Mouse (Mus musculus) central nervous system, embryonic 18 days (tissue): Measurements from ENCODE around the gene Cacybp. TPM values are rescaled to one million over a fixed set of nuclear protein-coding genes. Genes with fewer than 3 reads are reported as not detected.

Experiments
- polyA plus RNA-seq: library from polyadenylated mRNA; depleted of rRNA; stranded (reverse); fragments of >200 nt; gene quantifications from 2 replicates; pipeline ENCODE4 v1.2.3, GENCODE M21; 2012; rRNA removed

The Cacybp gene
- 91.8 and 101 TPM in 2 replicates for polyA plus RNA-seq

DNA sequence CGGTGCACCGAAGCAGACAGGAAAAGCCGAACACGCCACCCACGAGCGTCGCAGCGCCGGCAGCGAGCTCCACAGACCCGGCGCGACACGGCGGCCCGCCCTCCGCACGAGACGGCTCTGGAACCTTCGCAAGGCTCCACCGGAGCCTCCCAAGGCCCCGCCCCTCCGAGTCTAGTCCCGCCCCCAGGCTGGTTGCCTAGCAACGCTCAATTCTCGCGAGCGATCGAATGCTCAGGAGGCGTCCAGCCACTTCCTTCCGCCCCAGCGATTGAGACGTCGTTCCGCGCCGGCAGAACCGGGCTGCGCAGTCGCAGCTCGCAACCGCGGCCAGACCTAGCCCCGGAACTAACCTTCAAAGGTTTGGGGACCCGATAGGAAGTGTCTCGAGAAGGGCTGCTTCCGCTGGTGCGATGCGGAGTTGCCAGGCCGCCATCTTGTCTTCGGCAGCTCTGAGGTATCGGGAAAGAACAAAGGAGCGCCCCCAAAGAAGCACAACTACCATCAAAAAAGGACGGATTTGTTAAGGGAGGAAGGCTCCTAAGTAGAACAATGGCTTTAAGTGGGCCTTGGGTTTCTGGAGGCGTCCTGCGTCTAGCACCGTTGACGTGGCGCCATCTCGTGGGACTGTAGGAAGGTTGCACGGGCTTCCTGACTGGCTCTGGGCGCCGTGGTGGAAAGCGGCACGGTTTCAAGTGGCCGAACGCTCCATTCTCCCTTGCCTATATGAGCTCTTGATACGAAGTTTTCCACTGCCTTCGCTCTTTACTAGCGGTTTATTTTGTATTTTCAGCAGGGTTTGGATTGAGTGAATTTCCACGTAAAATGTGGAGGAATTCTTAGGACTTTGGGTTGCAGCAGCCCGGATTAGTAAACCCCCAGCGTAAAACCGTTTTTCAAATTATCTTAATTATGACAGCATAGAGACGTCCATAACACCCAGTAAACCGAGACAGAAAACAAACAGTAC is at the start of gene Cacybp:
Gene Cacybp, minus strand, starts transcription at position 173 of the 967 bp plus-strand sequence.

DNA sequence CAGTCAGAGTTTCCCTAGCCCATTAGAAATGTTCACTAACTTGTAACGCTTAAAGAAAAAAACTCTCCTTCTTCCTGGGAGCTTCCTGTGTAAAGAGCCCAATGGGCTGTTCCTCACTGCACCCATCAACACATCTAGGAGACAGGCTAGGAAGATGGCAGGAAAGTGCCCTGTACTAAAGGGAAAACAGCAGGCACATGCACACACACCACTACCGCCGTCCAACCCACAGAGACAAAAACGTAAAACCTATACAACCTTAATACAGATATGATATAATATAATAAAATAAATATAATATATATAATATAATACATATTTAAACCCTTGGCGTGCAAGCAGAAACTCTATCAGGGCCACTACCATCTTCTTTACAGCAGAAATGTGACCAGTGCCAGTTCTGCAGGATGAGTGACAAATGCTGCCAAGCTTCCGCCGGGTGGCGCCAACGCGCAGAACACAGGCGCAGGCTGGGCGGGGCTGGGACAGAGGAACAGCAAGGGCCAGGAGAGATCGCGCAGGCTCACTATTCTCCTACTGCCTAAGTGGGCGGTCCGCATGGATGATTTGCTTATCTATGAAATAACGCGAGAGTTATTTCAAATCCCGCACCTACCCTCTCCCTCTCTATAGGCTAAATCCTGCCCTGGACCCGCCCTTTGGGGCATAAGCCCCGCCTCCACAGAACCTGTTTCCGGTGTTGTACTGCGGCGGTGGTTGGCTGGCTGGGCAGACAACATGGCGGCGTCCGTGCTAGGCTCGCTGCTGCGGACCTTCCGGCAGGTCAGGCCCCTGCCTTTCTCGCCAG is 17.9 kb downstream of the Cacybp start, which contains the start of gene Mrps14:
Gene Mrps14, plus strand, starts transcription at position 687 of the 808 bp plus-strand sequence.

DNA sequence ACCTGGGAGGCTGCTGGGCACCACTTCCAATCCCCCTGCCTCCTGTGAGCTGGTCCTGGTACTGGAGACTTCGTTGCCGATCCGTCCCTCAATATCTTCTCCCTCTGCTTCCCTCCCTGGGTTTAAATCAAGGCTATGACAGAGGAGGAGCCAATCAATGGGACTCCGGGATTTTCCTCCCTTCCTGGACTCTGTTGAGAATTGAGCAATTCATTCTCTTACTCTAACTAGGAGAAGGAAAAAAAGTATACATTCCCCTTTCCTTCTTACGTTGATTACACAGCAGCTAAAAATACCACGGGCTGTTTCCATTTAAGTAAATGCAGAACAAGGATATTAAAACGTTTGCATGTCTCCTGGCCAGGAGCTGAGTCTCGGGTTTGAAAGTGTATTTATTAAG is 59.2 kb downstream of the Cacybp start, which contains the start of gene Tnn:
Gene Tnn, minus strand, starts transcription at position 101 of the 400 bp plus-strand sequence.

Other genes with a start within 250 kb of the Cacybp start
- gene 4930523C07Rik, start 168.5 kb downstream of the Cacybp start, polyA plus RNA-seq, result 1.3 and 2.1 TPM in 2 replicates
- 0.22 and 4.3 TPM in 2 replicates for gene Tnn, start 59.3 kb downstream of the Cacybp start, polyA plus RNA-seq
- gene Mrps14, start 17.7 kb downstream of the Cacybp start, polyA plus RNA-seq, result 40.8 and 44.8 TPM in 2 replicates